Mouse (Mus musculus) embryo, embryonic 10.5 days (tissue): ENCODE measurements around the gene E330017A01Rik.

Source experiments
- DNase-seq: peaks from one replicate; pipeline ENCODE4 v3.0.0-alpha.2; 2015; ENCODE audit warnings: low spot score

Gene E330017A01Rik

DNA sequence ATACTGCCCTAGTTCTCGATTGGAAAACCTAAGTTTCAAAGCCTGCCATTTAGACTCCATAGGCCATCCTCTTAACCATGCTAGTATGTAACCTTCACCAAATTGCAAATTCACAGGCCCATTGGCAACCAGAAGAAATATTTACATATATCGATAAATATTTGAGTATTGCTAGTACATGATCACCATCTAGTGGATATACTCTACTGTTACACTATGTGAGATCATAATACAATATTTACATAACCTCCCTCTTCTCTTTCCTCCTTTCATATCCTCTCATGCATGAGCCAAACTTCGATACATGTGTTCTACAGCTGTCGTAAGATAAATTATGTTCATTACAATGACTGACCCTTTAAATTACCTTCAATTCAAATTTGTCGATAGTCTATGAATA is 24.5 kb upstream of the E330017A01Rik start:
- peak; percentile 14 for DNase-seq

DNA sequence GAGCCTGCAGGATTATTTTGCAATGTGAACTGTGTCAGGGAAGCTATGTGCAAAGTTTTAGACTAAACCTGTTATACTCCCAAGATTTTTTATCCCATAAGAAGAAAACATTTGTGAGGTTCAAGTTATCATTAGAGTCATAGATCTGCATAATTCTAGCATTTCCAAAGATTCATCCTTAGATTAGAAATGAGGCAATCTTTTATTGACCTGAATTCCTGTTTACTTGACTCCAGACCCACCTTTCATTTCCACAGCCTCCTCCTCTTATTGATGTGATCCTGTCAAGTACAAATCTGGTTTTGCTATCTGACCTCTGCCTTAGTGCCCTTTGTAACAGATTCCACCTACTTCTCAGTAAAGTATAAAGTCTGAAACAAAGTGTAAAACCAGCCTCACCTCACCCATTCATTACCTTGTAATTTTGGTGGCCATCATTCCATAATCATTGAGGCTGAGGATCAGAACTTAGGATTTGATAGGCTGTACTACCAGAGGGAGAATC is 23.8 kb upstream of the E330017A01Rik start:
- DNase-seq: no peak

DNA sequence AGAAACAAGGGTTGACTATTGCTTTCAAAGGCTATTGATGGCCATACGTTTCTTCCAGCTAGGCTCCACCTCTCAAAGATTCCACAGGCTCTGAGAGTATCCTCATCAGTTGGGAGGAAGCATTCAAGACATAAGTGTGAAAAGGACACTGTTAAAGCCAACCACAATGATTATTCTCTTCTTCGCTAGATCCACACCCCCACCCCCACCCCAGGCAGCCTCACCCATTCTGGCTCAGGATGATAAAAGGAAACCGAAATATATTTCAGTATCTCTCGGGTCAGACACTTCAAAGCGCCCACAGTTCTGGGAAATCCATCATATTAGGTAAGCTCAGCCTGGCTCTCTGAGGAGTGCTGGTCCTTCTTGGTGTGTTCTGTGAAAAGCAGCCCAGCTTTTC is 23.3 kb upstream of the E330017A01Rik start:
- DNase-seq: no peak

DNA sequence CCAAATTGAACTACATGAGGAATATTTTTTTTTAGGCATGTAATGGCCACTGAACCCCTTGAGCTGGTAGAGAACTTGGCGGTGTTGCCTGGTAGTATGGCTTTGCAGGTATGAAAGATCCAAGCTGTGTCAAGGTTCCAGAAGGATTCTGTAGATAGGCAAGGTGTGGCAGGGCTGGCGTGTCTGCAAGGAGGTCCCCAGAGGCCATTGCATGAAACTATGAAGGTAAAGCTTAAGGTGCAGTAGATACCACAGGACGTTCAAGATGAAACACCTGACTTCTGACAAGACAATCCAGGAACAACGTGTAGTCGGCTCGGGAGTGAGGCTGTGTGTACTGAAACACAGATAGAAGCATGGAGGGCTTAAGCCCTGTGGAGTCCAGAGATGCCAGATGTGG is 20.1 kb upstream of the E330017A01Rik start:
- no peak for DNase-seq

DNA sequence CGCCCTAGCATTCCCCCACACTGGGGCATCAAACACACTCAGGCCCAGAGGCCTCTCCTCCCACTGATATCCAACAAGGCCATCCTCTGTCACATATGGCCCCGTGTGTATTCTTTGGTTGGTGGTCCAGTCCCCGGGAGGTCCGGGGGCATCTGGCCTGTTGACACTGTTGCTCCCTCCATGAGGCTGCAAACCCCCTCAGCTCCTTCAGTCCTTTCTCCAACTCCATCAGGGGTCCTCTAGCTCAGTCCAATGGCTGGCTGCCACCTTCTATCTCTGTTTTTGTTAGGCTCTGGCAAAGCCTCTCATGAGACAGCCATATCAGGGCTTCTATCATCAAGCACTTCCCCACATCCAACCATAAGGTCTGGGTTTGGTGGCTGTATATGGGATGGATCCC is 18.0 kb upstream of the E330017A01Rik start:
- no peak for DNase-seq

- no peak for DNase-seq
These were observed 17.2 kb upstream of the E330017A01Rik start for GRCm38 (mm10) chr16:58655751-58656150.

DNA sequence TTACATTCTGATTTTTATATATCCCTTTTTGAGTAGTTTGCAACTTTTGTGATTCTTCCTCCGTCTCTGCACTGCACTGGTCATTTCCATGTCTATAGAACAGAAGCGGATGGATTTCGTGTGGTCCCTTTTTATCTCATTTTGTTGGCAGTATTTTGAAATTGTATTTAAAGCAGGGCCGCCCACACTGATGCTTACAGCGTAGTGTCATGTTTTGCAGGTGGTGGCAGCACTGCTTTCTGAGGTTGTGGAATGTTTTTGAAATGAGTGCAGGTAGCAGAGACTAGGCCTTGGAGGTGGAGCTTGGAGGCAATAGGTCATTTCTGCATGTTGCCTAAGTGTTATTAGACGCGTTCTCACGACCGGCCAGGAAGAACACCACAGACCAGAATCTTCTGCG is 11.4 kb upstream of the E330017A01Rik start:
- no peak for DNase-seq

DNA sequence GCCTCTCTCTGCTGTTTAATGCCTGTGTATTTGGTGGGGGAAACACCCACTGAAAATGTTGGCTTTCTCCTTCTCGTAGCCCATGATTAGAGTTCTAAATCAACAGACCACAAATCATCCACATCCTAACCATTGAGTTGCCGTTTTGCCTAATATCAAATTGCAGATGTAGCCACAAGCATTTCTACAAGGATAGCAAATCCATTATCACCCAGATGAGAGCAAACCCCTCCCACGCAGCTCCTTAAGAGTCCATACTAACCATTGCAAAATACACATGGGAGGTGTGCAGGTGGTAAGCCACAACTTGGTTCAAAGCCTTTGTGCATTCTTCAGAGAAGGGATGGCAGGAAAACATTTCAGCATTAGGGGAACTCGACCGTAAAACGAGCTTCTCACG is 523 bp downstream of the E330017A01Rik start:
- no peak for DNase-seq

DNA sequence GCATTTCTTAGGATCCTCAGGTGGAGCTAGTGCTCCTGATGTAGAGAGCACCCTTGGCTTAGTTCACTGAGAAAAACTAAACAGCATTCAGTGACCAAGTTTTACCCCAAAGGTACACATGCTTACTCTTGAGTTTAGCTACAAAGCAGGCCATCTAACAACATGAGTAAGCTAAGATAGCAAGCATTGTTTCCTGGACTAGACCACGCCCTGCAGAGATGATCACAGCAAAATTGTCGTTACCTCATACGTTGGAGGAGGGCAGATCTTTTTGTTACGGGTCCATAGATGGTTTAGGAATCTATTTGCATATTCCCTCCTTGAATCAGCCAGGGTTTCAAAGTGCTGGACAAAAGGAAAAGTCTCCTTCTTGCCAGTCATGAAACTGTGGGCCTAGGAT is 1.1 kb downstream of the E330017A01Rik start:
- DNase-seq: no peak

DNA sequence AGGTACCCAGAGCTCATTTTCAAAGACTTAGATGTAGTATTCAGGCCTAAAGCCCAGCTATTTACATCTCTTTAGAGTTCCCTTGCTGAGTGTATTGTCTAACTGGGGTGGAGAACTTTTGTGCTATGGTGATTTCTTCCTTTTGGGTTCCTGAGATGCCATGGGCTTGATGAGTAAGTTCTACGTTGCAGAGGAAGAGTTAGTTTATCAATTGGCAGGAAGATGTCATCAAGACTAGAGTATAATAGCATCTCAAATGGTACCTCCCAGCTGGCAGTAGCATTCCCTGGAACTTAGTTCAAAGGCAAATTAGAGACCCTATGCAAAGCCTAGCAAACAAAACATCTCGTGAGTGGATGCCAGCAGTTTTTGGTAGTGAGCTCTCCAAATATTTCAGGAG is 2.7 kb downstream of the E330017A01Rik start:
- DNase-seq: no peak

DNA sequence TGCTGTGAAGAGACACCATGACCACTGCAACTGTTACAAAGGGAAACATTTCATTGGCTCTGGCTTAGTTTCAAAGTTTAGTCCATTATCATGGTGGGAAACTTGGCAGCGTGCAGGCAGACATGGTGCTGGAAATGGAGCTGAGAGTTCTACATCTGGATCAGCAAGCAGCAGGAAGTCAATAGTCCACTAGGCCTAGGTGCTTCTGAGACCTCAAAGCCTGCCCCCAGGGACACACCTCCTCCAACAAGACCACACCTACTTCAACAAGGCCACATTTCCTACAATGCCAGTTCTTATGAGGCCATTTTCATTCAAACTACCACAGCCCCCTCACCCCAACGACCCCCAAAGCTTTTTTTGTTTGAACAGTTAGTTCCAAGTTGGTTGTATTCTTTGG is 8.8 kb downstream of the E330017A01Rik start:
- DNase-seq: no peak

DNA sequence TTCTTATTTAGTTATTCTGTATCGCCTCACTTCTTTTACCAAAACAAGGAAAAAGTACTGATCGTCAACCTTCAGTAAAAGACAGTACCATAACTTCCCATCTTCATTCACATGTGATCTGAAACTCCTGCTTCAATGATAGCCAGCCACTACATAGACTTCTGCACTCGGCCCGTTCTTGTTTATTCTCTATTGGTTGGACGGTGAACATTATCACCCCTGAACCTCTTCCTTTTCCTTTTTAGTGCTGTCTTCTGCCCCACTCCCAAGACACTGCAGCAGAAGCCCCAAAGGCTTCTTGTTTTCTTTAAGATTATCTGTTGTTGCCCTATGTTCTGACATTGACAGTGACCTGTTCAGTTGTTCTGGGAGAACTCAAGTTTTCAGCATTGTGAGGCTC is 9.6 kb downstream of the E330017A01Rik start:
- DNase-seq: no peak

GRCm38 (mm10) chr16:58628336-58628680 is 10.2 kb downstream of the E330017A01Rik start:
- DNase-seq: no peak

DNA sequence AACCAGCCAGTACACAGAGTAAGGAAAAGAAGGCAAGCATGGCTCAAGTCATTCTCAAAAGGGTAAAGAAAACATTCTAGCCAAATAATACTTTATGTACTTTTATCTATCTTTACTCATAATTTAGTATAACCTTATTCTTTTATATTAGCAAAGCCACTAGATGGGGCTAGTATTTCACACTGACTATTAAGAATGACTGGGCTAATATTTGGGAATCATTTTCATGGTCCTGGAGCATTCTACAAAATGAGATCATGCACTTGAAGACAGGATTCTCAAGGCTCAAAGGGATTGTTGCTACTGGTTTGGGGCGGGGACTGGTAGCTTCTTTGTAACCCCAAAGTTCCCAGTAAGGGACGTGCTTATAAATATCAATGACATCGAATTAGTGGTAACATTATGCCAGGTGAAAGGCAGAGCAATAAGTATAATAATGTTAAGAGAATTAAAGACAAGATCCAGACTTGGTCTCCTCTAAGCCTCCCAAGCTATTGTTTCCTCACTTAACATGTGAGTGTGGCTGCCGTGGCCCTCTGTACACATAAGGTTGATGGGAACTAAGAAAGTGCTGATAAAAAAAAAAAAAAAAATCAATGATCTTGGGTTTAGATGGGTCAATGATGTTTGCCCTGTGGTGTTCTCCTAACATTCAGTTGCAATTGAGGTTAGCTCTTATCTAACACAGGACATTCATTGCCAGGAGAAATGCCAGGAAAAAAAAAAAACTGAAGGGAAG is 10.8 kb downstream of the E330017A01Rik start:
- DNase-seq: no peak

- peak; percentile 53 for DNase-seq
These were observed 14.6 kb downstream of the E330017A01Rik start for GRCm38 (mm10) chr16:58623944-58624343.

DNA sequence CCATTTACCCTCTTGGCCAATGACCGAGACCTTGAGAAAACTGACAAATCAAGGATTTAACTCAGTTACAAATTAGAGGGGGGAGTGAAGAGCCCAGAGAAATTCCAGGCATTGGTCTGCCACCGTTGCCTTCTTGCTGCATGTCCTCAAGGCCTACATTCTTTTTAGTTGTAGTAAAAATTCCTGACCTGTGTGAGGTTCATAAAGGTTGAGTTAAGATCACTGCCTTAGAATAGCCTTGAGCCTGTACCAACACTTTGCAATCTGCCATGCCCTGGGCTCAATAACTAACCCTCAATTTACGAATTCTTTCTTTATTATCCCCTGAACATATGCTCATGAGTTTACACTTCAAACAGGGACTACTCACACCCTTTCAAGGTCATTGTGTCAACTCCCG is 15.4 kb downstream of the E330017A01Rik start:
- no peak for DNase-seq

- no peak for DNase-seq
These were observed 16.2 kb downstream of the E330017A01Rik start for GRCm38 (mm10) chr16:58622377-58622776.

- no peak for DNase-seq
These were observed 21.2 kb downstream of the E330017A01Rik start for GRCm38 (mm10) chr16:58617346-58617745.

DNA sequence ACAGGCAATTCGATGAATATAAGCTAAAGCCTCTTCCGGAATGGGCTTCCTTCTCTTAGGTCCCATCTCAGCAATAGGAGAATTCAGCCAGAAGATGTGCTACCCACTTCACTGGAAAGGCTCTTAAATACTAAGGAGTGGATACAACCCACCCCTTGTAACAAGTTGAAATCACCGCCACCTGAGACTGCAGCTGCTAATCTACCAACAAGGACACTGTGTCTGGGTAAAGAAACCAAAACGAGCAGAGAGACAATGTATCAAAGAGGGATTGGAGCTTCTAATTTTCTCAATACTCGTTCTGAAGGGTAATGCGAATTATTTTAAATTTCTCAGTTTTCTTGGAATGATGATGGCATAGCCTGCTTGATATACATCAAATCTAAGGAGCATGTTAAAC is 21.7 kb downstream of the E330017A01Rik start, which contains the start of gene Gm813:
Gm813 (minus strand) TSS at position 101 of the 400 bp plus-strand sequence.
- DNase-seq: no peak

DNA sequence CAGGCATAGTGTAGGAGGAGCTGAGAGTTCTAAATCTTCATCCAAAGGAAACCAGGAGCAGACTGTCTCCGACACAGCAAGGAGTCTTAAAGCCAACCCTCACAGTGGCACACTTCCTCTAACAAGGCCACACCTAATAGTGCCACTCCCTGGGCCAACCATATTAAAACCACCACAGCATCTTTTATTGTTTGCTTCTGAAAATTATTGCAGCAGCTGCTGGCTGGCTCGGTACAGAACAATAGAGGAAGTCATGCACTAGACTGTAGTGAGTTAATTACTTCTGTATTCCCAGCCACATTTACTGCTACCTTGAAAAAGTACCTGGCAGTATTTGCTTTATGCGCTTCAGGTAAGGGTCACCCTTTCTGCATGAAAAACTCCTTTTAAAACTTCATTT is 25.6 kb downstream of the E330017A01Rik start:
- no peak for DNase-seq

GRCm38 (mm10) chr16:58607101-58607500 is 31.4 kb downstream of the E330017A01Rik start:
- peak; percentile 36 for DNase-seq

DNA sequence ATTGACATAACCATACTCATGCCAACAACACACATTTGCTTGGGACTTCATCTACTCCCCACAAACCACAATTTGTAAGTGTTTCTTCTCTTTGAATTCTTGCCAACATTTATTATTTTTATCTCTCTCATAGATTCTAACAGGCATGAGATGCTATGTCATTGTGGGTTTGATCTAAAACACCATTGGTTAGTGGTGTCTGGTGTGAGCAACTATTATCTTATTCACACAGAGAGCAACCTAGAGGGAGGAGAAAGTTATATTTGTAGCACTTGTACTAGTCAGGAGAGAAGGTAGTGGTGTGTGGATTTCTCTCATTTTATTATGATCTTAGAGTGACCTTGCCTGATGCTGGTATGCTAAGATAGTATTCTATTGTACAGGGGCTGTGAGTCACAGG is 33.9 kb downstream of the E330017A01Rik start:
- DNase-seq: no peak

DNA sequence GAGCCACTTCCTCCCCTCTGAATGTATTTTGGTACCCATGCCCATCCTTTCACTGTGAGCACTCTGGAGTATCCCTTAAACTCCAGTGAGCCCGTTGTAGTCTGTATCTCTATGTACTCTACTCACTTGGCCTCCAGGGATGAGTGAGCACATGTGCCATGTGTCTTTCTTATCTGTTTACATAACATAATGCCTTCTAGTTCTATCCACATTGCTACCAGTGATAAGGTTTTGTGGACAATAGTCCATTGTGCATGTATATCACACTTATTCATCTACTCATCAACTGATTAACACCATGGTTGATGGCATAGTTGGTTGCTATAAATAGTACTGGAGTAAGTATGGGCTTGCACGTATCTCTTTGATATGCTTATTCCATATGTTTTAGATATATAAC is 34.7 kb downstream of the E330017A01Rik start:
- DNase-seq: no peak

DNA sequence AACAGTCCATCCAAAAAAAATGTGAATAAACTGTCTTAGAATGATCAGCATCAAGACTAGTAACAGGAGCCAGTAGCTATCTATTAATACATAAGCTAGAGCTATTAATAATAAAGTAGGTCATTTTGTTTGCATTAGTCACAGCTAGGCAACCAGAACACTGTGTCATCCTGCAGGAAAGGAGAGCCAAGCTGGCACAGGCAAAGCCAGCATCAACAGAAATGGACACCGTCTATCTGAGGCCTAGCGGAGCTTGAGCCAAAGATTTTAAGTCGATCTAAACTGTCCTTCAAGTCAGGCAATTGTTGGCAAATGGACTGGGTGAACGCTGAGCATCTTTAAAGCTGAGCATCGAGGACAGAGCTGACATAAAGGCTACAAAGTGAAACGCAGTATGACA is 37.7 kb downstream of the E330017A01Rik start:
- no peak for DNase-seq
